Mouse (Mus musculus): ENCODE measurements around the gene Alg12.
"Not testable (repeated sequence)": the region's sequence is repeated elsewhere in the genome, so short reads cannot be mapped to it uniquely, and the experiment has no call there.

Gene Alg12

DNA sequence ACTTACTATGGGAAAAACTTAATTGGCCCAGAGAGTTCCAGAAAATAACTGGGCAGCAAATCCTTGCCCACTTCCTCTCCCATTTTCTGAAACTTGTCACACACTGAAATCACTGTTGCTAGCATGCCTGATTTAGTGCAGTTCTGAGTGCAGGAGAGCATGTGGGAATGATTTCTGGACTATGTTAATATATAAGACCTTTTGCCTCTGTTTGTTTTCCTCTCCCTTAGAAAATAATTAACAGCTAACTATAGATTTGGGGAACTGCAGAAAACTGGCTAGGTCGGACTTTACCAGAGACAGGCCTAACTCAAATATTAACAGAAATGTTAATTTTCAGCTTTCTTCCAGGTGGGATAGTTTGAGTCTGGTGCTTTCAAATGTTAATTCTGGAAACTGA is 50.6 kb downstream of the Alg12 start:
- DNase-seq, result no peak

DNA sequence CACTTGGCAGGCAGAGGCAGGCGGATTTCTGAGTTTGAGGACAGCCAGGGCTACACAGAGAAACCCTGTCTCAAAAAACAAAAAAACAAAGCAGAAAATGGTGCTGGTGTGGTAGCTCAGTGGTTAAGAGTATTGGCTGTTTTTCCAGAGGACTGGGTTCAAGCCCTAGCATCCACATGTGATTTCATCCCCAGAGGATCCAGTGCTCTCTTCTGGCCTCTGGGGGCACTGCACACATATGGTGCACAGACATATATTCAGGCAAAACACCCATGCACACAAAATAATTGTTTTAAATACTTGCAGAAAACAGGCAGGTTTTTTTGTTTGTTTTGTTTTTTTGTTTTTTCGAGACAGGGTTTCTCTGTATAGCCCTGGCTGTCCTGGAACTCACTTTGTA is 53.0 kb downstream of the Alg12 start:
- not testable (repeated sequence) for DNase-seq

DNA sequence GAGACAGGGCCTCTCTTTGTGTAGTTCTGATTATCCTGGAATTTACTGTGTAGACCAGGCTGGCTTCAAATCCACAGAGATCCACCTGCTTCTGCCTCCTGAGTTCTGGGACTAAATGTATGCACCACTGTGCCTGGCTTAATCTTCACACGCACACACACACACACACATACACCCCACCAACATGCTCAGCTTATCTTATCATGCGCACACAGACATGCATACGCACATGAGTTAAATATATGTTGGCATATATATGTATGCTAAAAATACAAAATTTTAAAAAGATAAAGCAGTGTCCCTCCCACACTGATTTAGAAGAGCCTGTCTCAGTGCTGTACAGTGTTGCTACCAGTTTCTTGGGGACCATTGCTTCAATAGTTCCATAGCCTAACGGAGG is 57.6 kb downstream of the Alg12 start:
- no peak for DNase-seq

- no peak for DNase-seq
Measured at GRCm38 (mm10) chr15:88758061-88758460, 61.1 kb downstream of the Alg12 start.

GRCm38 (mm10) chr15:88755761-88756160 is 63.4 kb downstream of the Alg12 start:
- no peak for DNase-seq
